Mouse (Mus musculus) intestine, embryonic 14.5 days (tissue): ENCODE results near the gene Olfr531. TPM values are rescaled to one million over a fixed set of nuclear protein-coding genes. Genes with fewer than 3 reads are reported as not detected.

ENCODE experiments used
- ATAC-seq: fragments of 200-750 bp; cut with Nextera tagmentation; replicated peaks from 2 replicates; pipeline ENCODE4 v1.8.0; 2017; ENCODE audit warnings: low read depth, moderate number of reproducible peaks, moderate TSS enrichment, moderate library complexity; ENCODE audit not compliant: low FRiP score, low TSS enrichment
- DNase-seq: peaks from one replicate; pipeline ENCODE4 v3.0.0-alpha.2; 2018; ENCODE audit warnings: low spot score
- H3K27ac ChIP-seq: fragments of 300-500 bp; sonication (generic); 2 replicates; pipeline ENCODE4 v1.5.1; 2014; ENCODE audit warnings: low read depth, mild to moderate bottlenecking, control low read depth
- H3K27me3 ChIP-seq: fragments of 300-500 bp; sonication (generic); replicated peaks from 2 replicates; pipeline ENCODE4 v1.6.1; 2014; ENCODE audit warnings: low read length, control low read depth; ENCODE audit not compliant: control insufficient read depth, insufficient read depth
- H3K36me3 ChIP-seq: fragments of 300-500 bp; sonication (generic); 2 replicates; pipeline ENCODE4 v1.6.1; 2014; ENCODE audit warnings: low read length, control low read depth; ENCODE audit not compliant: control insufficient read depth, insufficient read depth
- H3K4me1 ChIP-seq: fragments of 300-500 bp; sonication (generic); replicated peaks from 2 replicates; pipeline ENCODE4 v1.6.1; 2014; ENCODE audit warnings: low read length, control low read depth, mixed read lengths; ENCODE audit not compliant: control insufficient read depth, insufficient read depth
- H3K4me2 ChIP-seq: fragments of 300-500 bp; sonication (generic); 2 replicates; pipeline ENCODE4 v1.6.1; 2014; ENCODE audit warnings: low read length
- H3K4me3 ChIP-seq: fragments of 300-500 bp; sonication (generic); 2 replicates; pipeline ENCODE4 v1.5.1; 2014; ENCODE audit warnings: low read depth, low read length, control low read depth, mixed read lengths
- H3K9ac ChIP-seq: fragments of 300-500 bp; sonication (generic); 2 replicates; pipeline ENCODE4 v1.6.1; 2014; ENCODE audit warnings: mild to moderate bottlenecking, low read length
- H3K9me3 ChIP-seq: fragments of 300-500 bp; sonication (generic); 2 replicates; pipeline ENCODE4 v1.6.1; 2016; ENCODE audit warnings: low read length, control low read depth; ENCODE audit not compliant: control insufficient read depth
- WGBS: fragments of 180-500 bp; shearing (Covaris S2); extraction: QIAGEN DNeasy Blood & Tissue Kit; methylation state at CpG from one replicate; pipeline ENCODE4 v1.1.7; 2014; 5-methylcytosine and 5-hydroxymethylcytosine counted together
- polyA plus RNA-seq: library from polyadenylated mRNA; unstranded; fragments of >200 nt; fragmentation: Nextera tagmentation; extraction: Ambion mirVana; gene quantifications from 2 replicates; pipeline ENCODE4 v1.2.1, GENCODE M21; 2014

Olfr531 gene
- polyA plus RNA-seq, result not detected in 2 replicates

GRCm38 (mm10) chr7:140402818-140403217 is at the start of gene Olfr531:
Gene Olfr531, minus strand, starts transcription at chr7:140402918.
- DNase-seq (no peak), ATAC-seq (no peak)
- no peak within 1 kb of the TSS for H3K4me2 ChIP-seq
- WGBS, result 80% methylated on average over 1 of the region's 1 CpGs
- no peak within 1 kb of the TSS for H3K27ac ChIP-seq
- no peak within 1 kb of the TSS for H3K4me3 ChIP-seq
- H3K9me3 ChIP-seq, result no peaks in the 10 kb centered on the region
- H3K36me3 ChIP-seq, result no peaks in the 10 kb centered on the region
- no peak within 1 kb of the TSS for H3K9ac ChIP-seq
- no peaks in the 10 kb centered on the region for H3K4me1 ChIP-seq
- H3K27me3 ChIP-seq, result no peaks in the 10 kb centered on the region

- H3K4me2 ChIP-seq, result no peak overlapping the region
- no peaks in the 10 kb centered on the region for H3K36me3 ChIP-seq
- no peak overlapping the region for H3K9ac ChIP-seq
- H3K27me3 ChIP-seq, result no peaks in the 10 kb centered on the region
- DNase-seq (no peak), ATAC-seq (no peak)
- H3K9me3 ChIP-seq, result no peaks in the 10 kb centered on the region
- no peak overlapping the region for H3K27ac ChIP-seq
- no peak overlapping the region for H3K4me3 ChIP-seq
- no peaks in the 10 kb centered on the region for H3K4me1 ChIP-seq
- WGBS, result 76% methylated on average over 1 of the region's 1 CpGs
Measured at GRCm38 (mm10) chr7:140443141-140443540, 40.4 kb upstream of the Olfr531 start.

- no peak within 1 kb of the TSS for H3K4me2 ChIP-seq
- H3K4me3 ChIP-seq, result no peak within 1 kb of the TSS
- no peaks in the 10 kb centered on the region for H3K27me3 ChIP-seq
- DNase-seq (no peak), ATAC-seq (no peak)
- 88% methylated on average over 1 of the region's 1 CpGs for WGBS
- no peaks in the 10 kb centered on the region for H3K9me3 ChIP-seq
- H3K27ac ChIP-seq, result no peak within 1 kb of the TSS
- H3K4me1 ChIP-seq, result no peaks in the 10 kb centered on the region
- H3K36me3 ChIP-seq, result no peaks in the 10 kb centered on the region
- no peak within 1 kb of the TSS for H3K9ac ChIP-seq
Measured at GRCm38 (mm10) chr7:140421539-140421938, 18.8 kb upstream of the Olfr531 start, which contains the start of gene Olfr532. Gene Olfr532, minus strand, starts transcription at chr7:140421639.

GRCm38 (mm10) chr7:140376911-140377310 is 25.8 kb downstream of the Olfr531 start:
- H3K4me3 ChIP-seq, result no peak overlapping the region
- no peak for DNase-seq
- no peaks in the 10 kb centered on the region for H3K36me3 ChIP-seq
- no peak for ATAC-seq
- no peak overlapping the region for H3K4me2 ChIP-seq
- no peaks in the 10 kb centered on the region for H3K27me3 ChIP-seq
- no peaks in the 10 kb centered on the region for H3K4me1 ChIP-seq
- no peak overlapping the region for H3K9ac ChIP-seq
- 97% methylated on average over 2 of the region's 2 CpGs for WGBS
- no peak overlapping the region for H3K27ac ChIP-seq
- H3K9me3 ChIP-seq, result no peaks in the 10 kb centered on the region

GRCm38 (mm10) chr7:140376231-140376630 is 26.5 kb downstream of the Olfr531 start, which contains the start of gene Olfr530:
Gene Olfr530, minus strand, starts transcription at chr7:140376331.
- Histone ChIP-seq H3K4me3 (no peak within 1 kb of the TSS), H3K9ac (no peak within 1 kb of the TSS), H3K27me3 (no peaks in the 10 kb centered on the region), H3K4me2 (no peak within 1 kb of the TSS), H3K27ac (no peak within 1 kb of the TSS), H3K36me3 (no peaks in the 10 kb centered on the region), H3K4me1 (no peaks in the 10 kb centered on the region), H3K9me3 (no peaks in the 10 kb centered on the region)
- DNase-seq (no peak), ATAC-seq (no peak)
- WGBS, result 31% methylated on average over 1 of the region's 1 CpGs

GRCm38 (mm10) chr7:140374300-140374699 is 28.4 kb downstream of the Olfr531 start:
- 81% methylated on average over 4 of the region's 4 CpGs for WGBS
- Histone ChIP-seq H3K27ac (no peak overlapping the region), H3K4me2 (no peak overlapping the region), H3K4me3 (no peak overlapping the region), H3K9ac (no peak overlapping the region), H3K27me3 (no peaks in the 10 kb centered on the region), H3K4me1 (no peaks in the 10 kb centered on the region), H3K36me3 (no peaks in the 10 kb centered on the region), H3K9me3 (no peaks in the 10 kb centered on the region)
- ATAC-seq, result no peak
- DNase-seq, result no peak

GRCm38 (mm10) chr7:140361571-140361970 is 41.1 kb downstream of the Olfr531 start, which contains the start of gene Olfr60:
Gene Olfr60, minus strand, starts transcription at chr7:140361671.
- Histone ChIP-seq H3K36me3 (no peaks in the 10 kb centered on the region), H3K4me2 (no peak within 1 kb of the TSS), H3K27me3 (no peaks in the 10 kb centered on the region), H3K9ac (no peak within 1 kb of the TSS), H3K4me1 (no peaks in the 10 kb centered on the region), H3K9me3 (no peaks in the 10 kb centered on the region), H3K27ac (no peak within 1 kb of the TSS), H3K4me3 (no peak within 1 kb of the TSS)
- whole genome bisulfite sequencing, result 67% methylated on average over 3 of the region's 3 CpGs
- ATAC-seq (no peak), DNase-seq (no peak)

Other genes starting within 250 kb of the Olfr531 start
- gene Sprn, start 248.0 kb downstream of the Olfr531 start, polyA plus RNA-seq, result 0.72 and 0.77 TPM in 2 replicates
- gene Olfr522, start 238.2 kb downstream of the Olfr531 start, polyA plus RNA-seq, result not detected in 2 replicates
- not detected in 2 replicates for gene Olfr523, start 229.7 kb downstream of the Olfr531 start, polyA plus RNA-seq
- not detected in 2 replicates for gene Olfr524, start 197.0 kb downstream of the Olfr531 start, polyA plus RNA-seq
- gene Cd163l1, start 184.7 kb downstream of the Olfr531 start, polyA plus RNA-seq, result 0.07 TPM in 1 of 2 replicates, not detected in the other
- not detected in 2 replicates for gene 5830411N06Rik, start 155.6 kb downstream of the Olfr531 start, polyA plus RNA-seq
- gene Olfr525, start 82.1 kb downstream of the Olfr531 start, polyA plus RNA-seq, result not detected in 2 replicates
- not detected in 2 replicates for gene Olfr527, start 68.9 kb downstream of the Olfr531 start, polyA plus RNA-seq
- gene Olfr60, start 41.2 kb downstream of the Olfr531 start, polyA plus RNA-seq, result not detected in 2 replicates
- gene Olfr530, start 26.6 kb downstream of the Olfr531 start, polyA plus RNA-seq, result not detected in 2 replicates
- gene Olfr532, start 18.7 kb upstream of the Olfr531 start, polyA plus RNA-seq, result not detected in 2 replicates
- gene Olfr533, start 60.5 kb upstream of the Olfr531 start, polyA plus RNA-seq, result not detected in 2 replicates
- gene Olfr535, start 81.3 kb upstream of the Olfr531 start, polyA plus RNA-seq, result not detected in 2 replicates
- not detected in 2 replicates for gene Olfr536, start 104.5 kb upstream of the Olfr531 start, polyA plus RNA-seq
- gene Olfr538, start 165.0 kb upstream of the Olfr531 start, polyA plus RNA-seq, result not detected in 2 replicates
- gene Olfr46, start 198.4 kb upstream of the Olfr531 start, polyA plus RNA-seq, result not detected in 2 replicates
- not detected in 2 replicates for gene Olfr61, start 226.1 kb upstream of the Olfr531 start, polyA plus RNA-seq
- gene Olfr53, start 243.5 kb upstream of the Olfr531 start, polyA plus RNA-seq, result not detected in 2 replicates